Mouse (Mus musculus): ENCODE results near the gene Ensa.
"Not testable (repeated sequence)": the region's sequence is repeated elsewhere in the genome, so short reads cannot be mapped to it uniquely, and the experiment has no call there.

Ensa gene

DNA sequence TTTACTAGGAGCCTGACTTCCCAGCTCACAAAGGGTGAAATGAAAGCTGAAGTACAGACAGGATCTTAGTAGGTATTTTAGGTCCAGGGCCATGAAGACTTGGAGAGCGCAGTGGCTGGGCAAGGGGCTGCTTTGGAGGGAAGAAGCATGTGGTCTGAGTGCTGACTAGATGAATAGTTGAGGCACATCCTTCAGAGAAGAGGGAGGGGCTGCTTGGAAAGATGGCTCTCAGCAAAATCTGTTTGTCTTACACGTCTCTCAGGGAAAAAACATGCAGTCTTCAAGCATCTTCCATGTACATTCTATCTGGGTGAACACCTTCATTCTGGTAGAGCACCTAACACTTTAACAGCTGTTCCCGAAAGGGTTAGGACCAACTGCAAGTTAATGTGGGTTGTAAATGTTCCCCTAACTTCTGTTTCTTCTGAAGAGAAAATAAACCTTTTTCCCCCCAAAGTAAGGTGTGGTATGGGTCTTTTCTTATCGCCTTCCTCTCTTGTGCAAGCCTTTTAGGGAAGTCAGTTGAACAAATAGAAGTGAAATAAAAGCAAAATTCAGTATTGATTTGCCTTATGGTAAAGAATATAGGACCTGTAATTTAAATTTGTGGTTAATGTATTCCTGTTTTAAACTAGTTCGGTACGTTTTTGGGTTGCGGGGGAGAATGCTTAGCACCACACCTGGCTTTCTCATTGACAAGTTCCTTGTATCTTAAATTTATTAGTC lies 38.1 kb downstream of the Ensa start:
- in situ Hi-C loops (cut with MboI, MseI): no loop called here

GRCm38 (mm10) chr3:95663486-95663885 lies 38.7 kb downstream of the Ensa start:
- in situ Hi-C loops (cut with MboI, MseI): no loop called here

DNA sequence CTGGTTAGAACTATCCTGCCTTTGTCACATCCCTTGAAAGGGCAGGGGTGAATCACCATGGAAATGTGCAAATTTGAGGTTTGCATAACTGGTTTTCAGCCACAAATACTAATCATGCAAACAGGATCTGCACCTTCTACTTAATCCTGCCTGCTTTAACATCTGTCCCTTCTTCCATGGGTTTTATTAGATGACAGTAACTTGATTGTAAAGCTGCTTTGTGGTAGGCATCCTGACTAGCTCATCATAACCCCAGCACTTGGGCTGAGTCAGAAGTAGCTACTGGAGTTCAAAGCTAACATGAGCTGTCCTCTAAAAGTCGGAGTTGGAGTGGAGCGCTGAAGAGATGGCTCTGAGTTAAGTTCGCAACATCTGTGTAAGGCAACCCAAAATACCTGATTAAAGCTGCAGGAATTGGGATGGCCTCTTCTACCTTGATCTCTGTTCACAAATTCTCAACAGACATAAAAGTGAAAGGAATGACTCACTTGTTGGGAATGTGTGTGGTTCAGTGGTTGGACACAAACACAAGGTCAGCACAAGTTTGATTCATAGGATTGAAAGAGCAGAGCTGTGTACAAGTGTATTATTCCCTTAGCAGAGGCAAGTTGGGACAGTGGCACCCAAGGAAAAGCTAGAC lies 39.3 kb downstream of the Ensa start:
- in situ Hi-C loops (cut with MboI, MseI): no loop called here

DNA sequence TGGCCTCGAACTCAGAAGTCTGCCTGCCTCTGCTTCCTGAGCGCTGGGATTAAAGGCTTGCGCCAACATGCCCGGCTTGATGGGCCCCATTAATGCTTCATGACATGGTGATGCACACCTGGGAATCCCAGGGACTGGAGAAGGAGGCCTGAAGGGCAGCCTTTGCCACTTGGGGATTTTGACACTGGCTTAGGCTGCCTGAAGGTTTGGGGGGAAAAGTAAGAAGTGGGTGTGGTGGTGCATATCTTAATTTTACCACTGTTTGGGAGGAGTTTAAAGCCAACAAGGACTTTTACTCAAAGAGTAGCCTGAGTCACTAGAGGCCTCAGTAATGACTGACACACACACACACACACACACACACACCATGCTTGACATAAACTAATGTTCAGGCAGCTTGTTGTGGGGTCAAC lies 40.2 kb downstream of the Ensa start:
- in situ Hi-C loops (cut with MboI, MseI): no loop called here

- in situ Hi-C loops (cut with MboI, MseI): no loop called here
These were observed 41.5 kb downstream of the Ensa start for GRCm38 (mm10) chr3:95666124-95666844.

DNA sequence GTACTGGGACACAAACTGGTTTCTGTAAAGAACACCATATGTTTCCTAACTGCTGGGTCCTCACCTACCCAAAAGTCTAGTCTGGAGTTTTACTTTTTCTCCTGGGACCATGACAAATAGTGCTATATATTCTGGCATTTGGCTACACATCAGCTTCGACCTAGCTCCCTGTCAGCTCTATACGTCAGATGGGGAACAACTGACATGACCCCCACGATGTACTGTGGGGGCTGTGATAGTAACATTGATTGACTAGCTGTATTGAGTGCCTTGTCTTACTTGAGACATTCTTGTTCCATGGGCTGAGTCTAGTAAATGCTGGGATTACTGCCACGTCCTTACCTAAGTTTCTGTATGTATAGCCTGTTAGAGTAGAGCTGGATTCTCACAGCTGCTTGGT lies 42.7 kb downstream of the Ensa start:
- in situ Hi-C loops (cut with MboI, MseI): no loop called here

GRCm38 (mm10) chr3:95668026-95668425 lies 43.2 kb downstream of the Ensa start:
- in situ Hi-C loops (cut with MboI, MseI): no loop called here

DNA sequence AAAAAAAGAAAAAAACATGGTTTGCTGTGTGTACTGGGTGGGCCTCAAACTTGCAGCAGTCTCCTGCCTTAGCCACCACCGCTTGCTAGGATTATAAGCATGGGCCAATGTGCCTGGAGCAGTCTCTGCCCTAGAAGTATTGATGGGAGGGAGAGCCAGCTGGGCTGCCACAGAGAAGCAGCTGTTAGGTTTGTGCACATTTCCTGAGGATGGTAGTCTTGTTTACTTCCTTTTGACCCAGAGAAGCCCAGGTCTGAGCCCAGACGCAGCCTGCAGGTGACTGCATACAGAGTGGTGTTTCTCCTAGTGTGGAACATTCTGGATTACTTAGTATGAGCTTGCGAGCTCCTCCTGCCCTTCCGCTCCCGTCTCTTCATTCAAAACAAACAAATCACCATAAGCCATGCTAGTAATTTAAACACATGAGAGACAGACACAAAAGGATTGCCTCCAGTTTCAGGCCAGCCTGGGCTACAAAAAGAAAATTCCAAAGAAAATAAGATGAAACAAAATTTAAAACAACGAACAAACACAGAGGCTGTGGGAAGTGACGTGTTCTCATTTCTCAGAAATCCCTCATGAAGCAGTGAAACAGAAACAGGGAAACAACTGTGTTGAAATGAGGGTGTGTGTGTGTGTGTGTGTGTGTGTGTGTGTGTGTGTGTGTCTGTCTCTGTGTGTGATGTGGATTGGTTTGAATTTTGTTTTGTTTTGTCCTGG lies 44.0 kb downstream of the Ensa start:
- in situ Hi-C loops (cut with MboI, MseI): no loop called here

DNA sequence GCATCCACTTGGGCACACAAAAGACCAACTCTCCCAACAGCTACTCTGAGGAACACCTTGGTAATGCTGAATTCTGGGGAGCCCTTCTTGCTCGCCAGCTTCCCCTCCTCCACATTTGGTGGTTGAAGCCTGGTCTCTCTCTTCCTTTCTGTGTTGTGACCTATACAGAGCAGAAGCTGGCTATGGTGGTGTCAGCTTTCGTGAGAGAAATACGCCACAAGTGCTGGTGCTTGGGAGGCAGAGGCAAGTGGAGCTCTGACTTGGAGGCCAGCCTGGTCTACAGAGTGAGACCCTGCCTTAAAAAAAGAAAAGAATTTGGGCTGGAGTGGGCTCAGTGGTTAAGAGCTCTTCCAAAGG lies 44.5 kb downstream of the Ensa start:
- in situ Hi-C loops (cut with MboI, MseI): no loop called here

- in situ Hi-C loops (cut with MboI, MseI): not testable (repeated sequence)
These were observed 45.6 kb downstream of the Ensa start for GRCm38 (mm10) chr3:95670419-95670818.

DNA sequence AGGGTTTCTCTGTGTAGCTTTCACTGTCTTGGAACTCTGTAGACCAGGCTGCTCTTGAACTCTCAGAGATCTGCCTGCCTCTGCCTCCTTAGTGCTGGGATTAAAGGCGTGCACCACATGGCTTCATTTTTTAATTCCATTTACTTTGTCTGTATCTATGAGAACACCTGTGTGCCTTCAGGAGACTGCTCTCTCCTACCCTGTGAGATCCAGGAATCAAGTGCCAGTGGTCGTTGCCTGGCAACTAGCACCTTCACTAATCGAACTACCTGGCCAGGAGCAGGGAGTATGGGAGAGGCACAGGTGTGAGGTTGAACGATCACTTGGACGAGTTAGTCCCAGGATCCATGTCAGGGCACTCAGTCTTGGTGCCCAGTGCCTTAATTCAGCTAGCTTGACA lies 46.4 kb downstream of the Ensa start:
- in situ Hi-C loops (cut with MboI, MseI): no loop called here

- in situ Hi-C loops (cut with MboI, MseI): no loop called here
These were observed 47.7 kb downstream of the Ensa start for GRCm38 (mm10) chr3:95672461-95672860.

DNA sequence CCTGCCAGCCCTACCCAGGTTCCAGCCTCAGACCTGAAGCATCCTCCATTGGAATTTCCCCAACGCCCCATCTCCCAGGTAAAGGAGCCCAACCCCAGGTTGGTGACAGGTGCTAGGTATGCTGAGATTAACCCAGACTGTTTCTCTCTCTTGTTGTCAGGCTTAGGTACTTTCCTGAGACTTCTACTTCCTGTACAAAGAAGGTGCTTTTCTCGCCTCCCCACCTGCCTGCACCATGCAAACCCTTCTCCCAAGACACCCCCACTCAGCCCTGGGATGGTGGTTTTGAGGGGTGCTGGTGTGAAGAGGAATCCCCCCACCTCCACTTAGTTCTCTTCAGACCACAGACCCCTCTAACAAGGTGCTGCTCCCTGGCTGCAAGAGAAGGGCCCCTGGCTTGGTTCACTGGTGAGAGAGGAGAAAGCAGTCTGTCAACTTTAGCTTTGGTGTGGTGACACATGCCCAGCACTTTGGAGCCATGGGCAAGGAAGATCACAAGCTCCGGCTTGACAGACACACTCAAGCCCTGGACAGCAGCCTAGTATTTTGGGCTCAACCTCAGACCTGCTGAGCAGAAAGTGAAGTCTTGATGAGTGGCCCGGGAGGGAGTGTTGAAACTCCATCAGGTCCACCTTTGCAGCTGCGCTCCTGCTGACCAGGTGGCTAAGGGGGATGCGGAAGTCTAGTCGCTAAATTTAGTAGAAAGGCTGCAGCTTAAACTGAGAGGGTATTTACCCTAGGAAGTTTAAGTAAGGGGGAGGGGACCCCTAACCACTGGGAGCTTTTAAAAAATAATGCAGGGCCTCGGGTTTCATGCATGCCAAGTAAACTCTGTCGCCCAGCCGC lies 48.3 kb downstream of the Ensa start:
- in situ Hi-C loops (cut with MboI, MseI): no loop called here

- in situ Hi-C loops (cut with MboI, MseI): no loop called here
These were observed 49.0 kb downstream of the Ensa start for GRCm38 (mm10) chr3:95673707-95674211.

DNA sequence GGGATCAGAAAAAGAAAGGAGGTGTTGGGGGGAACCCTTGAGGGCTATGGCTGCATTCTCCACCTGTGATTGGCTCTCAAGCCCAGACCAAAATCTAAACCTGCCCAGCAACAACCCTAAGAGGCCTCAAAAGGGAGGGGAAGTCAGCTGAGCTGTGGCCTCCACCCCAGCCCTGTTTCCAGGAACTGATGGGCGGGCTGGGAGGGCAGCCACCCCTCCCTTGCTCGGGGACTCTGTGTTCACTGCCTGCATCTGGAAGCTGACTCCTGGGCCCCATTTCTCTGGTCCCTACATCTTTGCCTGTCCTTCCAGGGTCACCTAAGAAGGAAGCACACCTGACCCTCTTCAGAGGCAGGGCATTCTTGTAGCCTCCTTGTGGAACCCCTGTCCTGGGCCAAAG lies 49.4 kb downstream of the Ensa start:
- in situ Hi-C loops (cut with MboI, MseI): no loop called here

DNA sequence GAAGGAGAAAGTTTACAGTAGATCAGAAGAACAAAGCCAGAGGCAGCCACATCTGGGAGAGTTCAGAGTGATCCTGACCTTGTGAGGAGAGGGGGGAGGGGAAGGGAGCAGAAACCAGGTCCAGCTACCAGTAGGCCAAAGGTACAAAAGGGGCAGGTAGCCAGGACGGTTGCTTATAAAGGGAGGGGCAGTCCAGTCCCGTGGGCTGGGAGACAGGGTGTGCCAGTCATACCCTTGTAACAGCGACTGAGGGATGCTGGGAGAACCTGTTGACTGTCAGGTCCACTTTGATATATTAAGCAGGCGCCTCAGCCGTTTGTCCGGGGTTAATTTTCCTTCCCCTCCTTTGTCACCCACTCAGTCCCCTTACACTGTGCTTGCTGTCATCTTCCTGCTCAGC lies 50.0 kb downstream of the Ensa start:
- in situ Hi-C loops (cut with MboI, MseI): no loop called here

DNA sequence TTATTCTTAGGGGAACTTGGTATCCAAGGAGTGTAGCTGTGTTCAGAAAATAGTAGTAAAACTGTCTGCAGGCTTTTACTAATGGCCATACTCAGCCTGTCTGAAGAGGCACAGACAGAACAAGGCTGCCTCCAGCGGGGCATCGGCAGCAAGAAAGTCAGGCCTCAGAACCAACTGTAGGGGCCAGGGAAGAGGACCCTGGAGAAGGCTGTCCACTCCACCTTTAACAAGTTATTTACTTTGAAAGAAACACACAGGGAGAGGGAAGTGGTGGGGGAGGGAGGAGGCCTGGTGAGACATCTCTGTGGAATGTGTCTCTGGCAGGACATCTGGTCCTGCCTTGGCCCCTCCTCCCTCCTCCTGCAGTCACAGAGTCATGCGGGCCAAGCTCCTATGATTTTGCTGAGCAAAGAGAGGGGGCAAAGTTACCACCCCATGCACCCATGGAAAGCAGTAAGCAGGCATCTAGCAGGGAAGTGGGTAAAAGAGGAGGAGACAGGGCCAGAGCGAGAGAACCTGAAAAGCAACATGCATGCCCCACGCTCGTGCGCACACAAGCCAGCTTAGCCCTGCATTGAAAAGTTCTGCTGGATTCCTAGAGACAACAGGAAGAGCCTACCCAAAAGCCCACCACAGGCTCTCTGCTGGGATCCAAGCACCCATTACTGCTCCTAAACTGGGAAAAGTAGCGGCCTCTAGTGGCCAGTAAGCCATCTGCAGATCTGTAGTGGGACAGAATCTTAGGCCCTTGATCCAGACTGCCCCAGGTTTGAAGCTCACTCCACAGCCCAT lies 50.7 kb downstream of the Ensa start:
- in situ Hi-C loops (cut with MboI, MseI): no loop called here

- in situ Hi-C loops (cut with MboI, MseI): no loop called here
These were observed 52.1 kb downstream of the Ensa start for GRCm38 (mm10) chr3:95676745-95677419.

GRCm38 (mm10) chr3:95677420-95678090 lies 52.8 kb downstream of the Ensa start:
- in situ Hi-C loops (cut with MboI, MseI): no loop called here
